Mouse (Mus musculus) E14TG2a.4 (cell line): Measurements from ENCODE around the gene Ascc1.

Source experiments
- CTCF ChIP-seq: conservative IDR thresholded peaks from 2 replicates; pipeline ENCODE4 v1.5.1; 2014; ENCODE audit warnings: low read length
- NANOG ChIP-seq: IDR thresholded peaks from 2 replicates; pipeline ENCODE4 v1.6.1; 2014; ENCODE audit warnings: borderline replicate concordance, low read length, mixed read lengths
- POU5F1 ChIP-seq: IDR thresholded peaks from 2 replicates; pipeline ENCODE4 v1.6.1; 2014; ENCODE audit warnings: low read length, borderline replicate concordance

- TF ChIP-seq CTCF (no peak), NANOG (no peak), POU5F1 (no peak)
Measured at GRCm38 (mm10) chr10:60050581-60050980, 48.0 kb downstream of the Ascc1 start.
